ENCODE assay signal across 14 mouse cellular contexts in the genomic region with DNA sequence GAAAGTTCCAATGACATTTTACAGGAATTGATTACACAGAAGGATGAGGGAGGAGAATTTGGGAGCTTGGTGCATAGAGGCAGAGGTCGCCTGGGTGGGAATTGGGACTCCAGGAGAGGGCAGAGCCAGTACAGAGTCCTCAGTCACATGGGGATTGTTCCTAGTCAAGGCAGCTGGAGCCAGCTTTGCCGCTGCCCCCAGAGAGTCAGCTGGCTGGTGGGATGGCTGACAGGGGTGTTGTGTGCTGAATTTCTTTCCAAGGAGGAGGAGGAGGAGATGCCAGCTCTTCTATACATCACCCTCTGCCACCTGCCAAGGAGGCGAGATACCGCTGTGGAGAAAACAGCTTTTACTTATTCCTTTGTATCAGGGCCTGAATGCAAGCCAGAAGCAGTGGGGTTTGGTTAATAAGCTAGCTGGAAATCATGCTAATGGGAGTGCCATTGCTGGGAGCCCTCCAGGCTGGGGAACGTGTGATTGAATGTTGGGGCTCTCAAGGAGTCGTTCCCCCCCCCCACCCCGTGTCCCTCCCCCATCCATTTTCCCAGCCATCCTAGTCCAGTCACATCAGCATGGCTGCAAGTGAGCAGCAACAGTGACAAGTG.
DNase-seq lines count a peak whose midpoint lies in the region; ATAC-seq and TF ChIP-seq lines count a peak whose summit lies in the region.
"Had no signal": no experiment of that assay in that cellular context is flagged by ENCODE, and none has a peak within 500 bp of the region (broad histone marks: within the 10 kb centered on the region; RNA-seq: fewer than 3 reads in every experiment).

No protein-coding gene starts in this region.

- H3K9me3 ChIP-seq in forebrain, embryonic 14.5 days (replicated peaks; ENCODE audit: control insufficient read depth, low read length), result no peaks in the 10 kb centered on the region
- H3K9me3 ChIP-seq: embryonic facial prominence, embryonic 13.5 days had no signal

- H3K9ac ChIP-seq in forebrain, embryonic 14.5 days (ENCODE audit: low read length), result no peak overlapping the region
- H3K9ac ChIP-seq: embryonic facial prominence, embryonic 13.5 days had no signal

- no peaks in the 10 kb centered on the region for H3K36me3 ChIP-seq in forebrain, embryonic 14.5 days (ENCODE audit: control insufficient read depth, insufficient read depth, low read length)
- H3K36me3 ChIP-seq in kidney, adult 2 months (ENCODE audit: control insufficient read depth, insufficient read depth, low read length), result no peaks in the 10 kb centered on the region
- H3K36me3 ChIP-seq: embryonic facial prominence, embryonic 13.5 days had no signal

- H3K4me1 ChIP-seq in forebrain, embryonic 14.5 days (ENCODE audit: control insufficient read depth, insufficient read depth, low read length), result peaks cover 48% of the 10 kb centered on the region
- peaks cover 7% of the 10 kb centered on the region; the same call in 1 of the 2 replicates for H3K4me1 ChIP-seq in kidney, adult 2 months (ENCODE audit: control insufficient read depth, insufficient read depth, low read length)

- peak; percentile 73 to 83 for DNase-seq in left cerebral cortex, adult 18-20 months (ENCODE audit: low spot score in 2 of 2)
- DNase-seq in left cerebral cortex, adult 11 months (ENCODE audit: low spot score), result no peak
- peak; percentile 87 for DNase-seq in forebrain, embryonic 14.5 days (ENCODE audit: low spot score)
- DNase-seq in layer of hippocampus, adult 9-11 months, result peak; percentile 44
- peak; percentile 66 to 73 for DNase-seq in right cerebral cortex, adult 2 months (ENCODE audit: low spot score in 2 of 2)
- DNase-seq in cerebellum, adult 8-10 months, result no peak
- DNase-seq in urinary bladder, postnatal 36 days (ENCODE audit: low spot score in 2 of 2), result no peak
- DNase-seq in kidney, adult 2 months, result no peak
- DNase-seq: adrenal gland, adult 2 months; gastrocnemius, adult 2 months; kidney, adult 9 months; thymus, postnatal 4 days had no signal

- H3K4me2 ChIP-seq in forebrain, embryonic 14.5 days (ENCODE audit: low read length), result no peak overlapping the region
- H3K4me2 ChIP-seq: embryonic facial prominence, embryonic 13.5 days had no signal

- H3K27me3 ChIP-seq in forebrain, embryonic 14.5 days (replicated peaks; ENCODE audit: control insufficient read depth, insufficient read depth, low read length), result no peaks in the 10 kb centered on the region
- no peaks in the 10 kb centered on the region for H3K27me3 ChIP-seq in kidney, adult 2 months (replicated peaks; ENCODE audit: control insufficient read depth, insufficient read depth, low read length)
- H3K27me3 ChIP-seq: Patski had no signal

- no peak for TF ChIP-seq POLR2A in kidney, adult 2 months (IDR thresholded peaks at IDR 0.05; ENCODE audit: low read depth, low read length)

- ATAC-seq in forebrain, embryonic 14.5 days, result peak; percentile 72
- ATAC-seq: Patski had no signal

- H3K27ac ChIP-seq in forebrain, embryonic 14.5 days (ENCODE audit: low read depth, low read length), result peak overlapping the region; percentile 68
- no peak overlapping the region for H3K27ac ChIP-seq in kidney, adult 2 months (ENCODE audit: insufficient read depth, low read depth, low read length)
- H3K27ac ChIP-seq: embryonic facial prominence, embryonic 13.5 days; gastrocnemius, adult 2 months had no signal

- no peak overlapping the region for H3K4me3 ChIP-seq in forebrain, embryonic 14.5 days (ENCODE audit: low read depth, low read length)
- H3K4me3 ChIP-seq in kidney, adult 2 months (ENCODE audit: insufficient read depth, low read depth, low read length), result no peak overlapping the region
- H3K4me3 ChIP-seq: embryonic facial prominence, embryonic 13.5 days; gastrocnemius, adult 2 months had no signal

- WGBS in forebrain, embryonic 14.5 days, result 5% methylated on average over 7 of the region's 7 CpGs
- 80% methylated on average over 7 of the region's 7 CpGs for WGBS in kidney, adult 2 months

- TF ChIP-seq CTCF in kidney, adult 2 months (conservative IDR thresholded peaks at IDR 0.05; ENCODE audit: insufficient read depth, insufficient read length, low read depth, low read length), result no peak

Comparison
In these comparisons a context has a peak if more than half of its experiments do, and no peak if none do; other contexts are left out.
1. DNase-seq: peak in left cerebral cortex, adult 18-20 months (2 of 2), forebrain, embryonic 14.5 days (single experiment), layer of hippocampus, adult 9-11 months (single experiment) and right cerebral cortex, adult 2 months (2 of 2); none in left cerebral cortex, adult 11 months (single experiment), cerebellum, adult 8-10 months (single experiment), urinary bladder, postnatal 36 days (0 of 2) and kidney, adult 2 months (single experiment).